Mouse (Mus musculus): ENCODE data around the gene Sorcs2.
A peak's percentile ranks its signal among the peaks of the same experiment; 100 is the strongest.

Gene Sorcs2

DNA sequence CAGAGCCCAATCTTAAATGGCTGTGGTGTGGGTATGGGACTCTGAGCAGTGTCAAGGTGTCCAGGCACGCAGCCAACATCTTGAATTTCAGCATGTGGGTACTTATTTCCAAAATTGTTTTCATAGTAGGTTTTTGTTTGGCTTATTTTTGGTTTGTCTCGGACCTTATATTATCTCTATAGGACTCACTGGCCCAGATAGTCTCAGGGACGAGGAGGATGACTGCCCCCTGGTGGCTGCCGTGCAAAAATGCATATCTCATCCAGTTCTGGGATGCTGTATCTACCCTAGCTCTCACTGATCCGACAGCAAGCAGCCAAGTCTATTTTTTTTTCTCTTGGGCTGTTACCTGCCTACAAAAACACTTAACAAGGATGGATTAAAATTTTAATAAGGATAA is 422.3 kb downstream of the Sorcs2 start:
- DNase-seq, result peak; percentile 49

DNA sequence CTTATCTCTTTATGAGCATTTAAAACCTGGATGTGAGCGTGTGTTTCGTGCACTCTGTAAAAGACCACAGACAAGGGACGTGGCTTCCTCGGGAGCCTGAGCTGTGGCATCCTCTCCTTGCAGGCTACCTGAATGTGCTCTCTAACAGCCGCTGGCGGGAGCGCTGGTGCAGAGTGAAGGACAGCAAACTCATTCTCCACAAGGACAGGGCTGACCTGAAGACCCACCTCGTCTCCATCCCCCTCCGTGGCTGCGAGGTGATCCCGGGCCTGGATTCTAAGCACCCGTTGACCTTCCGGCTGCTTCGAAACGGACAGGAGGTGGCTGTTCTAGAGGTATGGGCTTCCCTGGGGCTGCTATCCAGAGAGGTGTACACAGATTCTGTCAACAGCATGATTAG is 423.7 kb downstream of the Sorcs2 start:
- no peak for DNase-seq

GRCm38 (mm10) chr5:35973800-35974199 is 424.1 kb downstream of the Sorcs2 start:
- DNase-seq, result peak; percentile 76

DNA sequence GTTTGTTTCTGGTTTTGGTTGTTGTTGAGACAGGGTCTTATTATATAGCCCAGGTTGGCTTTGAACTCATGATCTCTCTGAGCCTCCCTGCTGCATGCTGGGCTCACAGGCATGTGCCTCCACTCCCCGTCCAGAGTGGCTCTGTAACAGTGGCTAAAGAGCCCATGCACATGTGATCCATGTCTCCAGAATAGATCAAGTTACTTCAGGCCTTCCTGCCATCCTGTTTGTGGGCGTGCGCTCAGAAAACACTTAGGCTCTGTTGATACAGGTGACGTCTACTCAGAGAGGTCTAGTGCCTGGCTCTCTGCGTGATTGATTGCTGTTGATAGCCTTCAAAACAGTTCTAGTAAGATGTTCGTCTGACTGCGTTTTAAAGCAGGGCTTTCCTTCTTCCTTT is 425.2 kb downstream of the Sorcs2 start:
- no peak for DNase-seq

- DNase-seq, result peak; percentile 57
Measured at GRCm38 (mm10) chr5:35971841-35972578, 425.9 kb downstream of the Sorcs2 start.

GRCm38 (mm10) chr5:35970380-35971105 is 427.4 kb downstream of the Sorcs2 start:
- peak; percentile 31 for DNase-seq

DNA sequence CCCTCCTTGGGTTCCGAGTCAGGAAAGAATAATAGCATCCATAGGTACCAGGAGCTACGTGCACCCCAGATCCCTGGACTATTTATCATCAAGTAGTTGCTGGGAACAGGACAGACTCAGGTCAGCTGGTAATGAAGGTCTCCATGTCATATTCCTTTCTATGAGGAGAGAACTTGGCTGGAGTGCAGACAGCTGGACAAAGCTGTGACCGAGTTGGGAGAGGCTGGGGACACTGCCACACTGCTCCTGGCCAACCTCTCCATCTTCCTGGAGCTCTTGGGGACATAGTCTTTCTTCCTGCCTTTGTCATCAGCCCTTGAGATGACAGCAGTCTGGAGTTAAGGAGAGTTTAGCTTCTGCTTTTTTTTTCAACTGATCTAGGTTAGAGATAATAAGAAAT is 428.1 kb downstream of the Sorcs2 start:
- DNase-seq, result no peak

Data from kidney, adult 9 months (tissue).